ENCODE assay signal across 11 mouse cellular contexts in the genomic region with DNA sequence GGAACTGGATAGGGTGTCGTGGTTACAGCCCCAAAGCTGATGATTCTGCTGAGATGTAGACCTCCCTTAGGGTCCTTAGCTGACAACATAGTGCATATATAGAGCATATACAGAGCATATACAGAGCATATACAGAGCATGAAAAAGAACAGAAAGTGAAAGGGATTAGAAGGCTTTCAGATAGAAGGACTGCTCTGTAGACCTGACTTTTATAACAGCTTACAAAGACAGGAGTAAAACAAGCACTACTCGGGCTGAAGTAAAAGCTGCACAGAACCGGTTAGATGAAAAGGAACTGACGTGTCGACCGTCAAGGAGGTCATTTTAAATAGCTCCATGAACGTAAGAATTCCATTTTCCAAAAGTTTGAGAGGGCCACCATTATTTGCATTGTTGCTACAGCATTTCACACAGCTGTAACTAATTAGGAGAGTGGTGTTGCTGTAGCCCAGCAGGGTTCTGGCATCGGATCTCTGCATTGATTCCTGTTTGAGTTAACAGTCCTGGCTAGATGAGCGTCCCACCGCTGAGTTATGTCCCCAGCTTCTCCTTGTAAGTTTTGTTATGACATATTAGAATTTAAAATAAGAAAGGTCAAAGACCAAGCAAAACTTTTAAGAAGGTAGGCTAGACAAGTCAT. TPM values are rescaled to one million over a fixed set of nuclear protein-coding genes. Genes with fewer than 3 reads are reported as not detected.
DNase-seq lines count a peak whose midpoint lies in the region; ATAC-seq and TF ChIP-seq lines count a peak whose summit lies in the region.
"Had no signal": no experiment of that assay in that cellular context is flagged by ENCODE, and none has a peak within 500 bp of the region (broad histone marks: within the 10 kb centered on the region; RNA-seq: fewer than 3 reads in every experiment).

No protein-coding gene starts in this region.

- 46% methylated on average over 10 of the region's 10 CpGs for WGBS in hindbrain, postnatal 0 days
- 67% methylated on average over 10 of the region's 10 CpGs for WGBS in hindbrain, embryonic 11.5 days
- 47% methylated on average over 10 of the region's 10 CpGs for WGBS in embryonic facial prominence, embryonic 11.5 days
- 33% methylated on average over 10 of the region's 10 CpGs for WGBS in limb, embryonic 15.5 days

- H3K36me3 ChIP-seq in hindbrain, postnatal 0 days (ENCODE audit: insufficient read depth, low read length): peaks cover 9% of the 10 kb centered on the region; the same call in 1 of the 2 replicates
- H3K36me3 ChIP-seq in hindbrain, embryonic 11.5 days (ENCODE audit: control insufficient read depth, insufficient read depth, low read length): 0 out of 2 replicates have a peak, but pooled peaks cover 1% of the 10 kb centered on the region
- no peaks in the 10 kb centered on the region; the same call in none of the 2 replicates for H3K36me3 ChIP-seq in embryonic facial prominence, embryonic 11.5 days (replicated peaks; ENCODE audit: control insufficient read depth, insufficient read depth, low read depth, low read length)
- peaks cover 9% of the 10 kb centered on the region; the same call in 1 of the 2 replicates for H3K36me3 ChIP-seq in limb, embryonic 15.5 days

- peaks cover 7% of the 10 kb centered on the region; the same call in 1 of the 2 replicates for H3K4me1 ChIP-seq in hindbrain, postnatal 0 days (ENCODE audit: insufficient read depth, low read length)
- no peaks in the 10 kb centered on the region for H3K4me1 ChIP-seq in hindbrain, embryonic 11.5 days (replicated peaks; ENCODE audit: control insufficient read depth, insufficient read depth, low read length)
- H3K4me1 ChIP-seq in embryonic facial prominence, embryonic 11.5 days (ENCODE audit: control insufficient read depth, insufficient read depth, low read length): peaks cover 3% of the 10 kb centered on the region; the same call in 1 of the 2 replicates
- peaks cover 30% of the 10 kb centered on the region for H3K4me1 ChIP-seq in limb, embryonic 15.5 days

- TF ChIP-seq CTCF in hindbrain, postnatal 0 days (IDR thresholded peaks at IDR 0.05; ENCODE audit: low read depth): no peak

- H3K27ac ChIP-seq in hindbrain, postnatal 0 days: no peak overlapping the region
- H3K27ac ChIP-seq in hindbrain, embryonic 11.5 days (ENCODE audit: low read depth, low read length): no peak overlapping the region
- no peak overlapping the region for H3K27ac ChIP-seq in embryonic facial prominence, embryonic 11.5 days (replicated peaks; ENCODE audit: low read depth, low read length)
- peak overlapping the region; percentile 62 for H3K27ac ChIP-seq in limb, embryonic 15.5 days
- H3K27ac ChIP-seq: heart, embryonic 15.5 days had no signal

- DNase-seq in hindbrain, postnatal 0 days (ENCODE audit: low spot score): peak; percentile 20
- DNase-seq in hindbrain, embryonic 11.5 days (ENCODE audit: low spot score): no peak
- DNase-seq in Muller cell, postnatal 12 days (ENCODE audit: inconsistent ontology term): peak; percentile 70
- peak; percentile 59 for DNase-seq in embryonic facial prominence, embryonic 11.5 days (ENCODE audit: low spot score)
- DNase-seq in kidney, postnatal 4 days: no peak
- DNase-seq in thymus, postnatal 36 days: no peak
- DNase-seq: kidney, adult 18-20 months had no signal

- no peak overlapping the region for H3K4me3 ChIP-seq in hindbrain, postnatal 0 days (ENCODE audit: low read length)
- no peak overlapping the region for H3K4me3 ChIP-seq in hindbrain, embryonic 11.5 days (ENCODE audit: low read depth, low read length)
- H3K4me3 ChIP-seq in embryonic facial prominence, embryonic 11.5 days (ENCODE audit: low read depth, low read length): no peak overlapping the region
- H3K4me3 ChIP-seq in limb, embryonic 15.5 days: no peak overlapping the region
- H3K4me3 ChIP-seq: heart, embryonic 15.5 days; myocyte had no signal

- no peak overlapping the region for H3K9ac ChIP-seq in hindbrain, postnatal 0 days (replicated peaks; ENCODE audit: low read length)
- no peak overlapping the region for H3K9ac ChIP-seq in hindbrain, embryonic 11.5 days (ENCODE audit: low read depth, low read length)
- H3K9ac ChIP-seq in embryonic facial prominence, embryonic 11.5 days (replicated peaks; ENCODE audit: low read length): no peak overlapping the region
- H3K9ac ChIP-seq in limb, embryonic 15.5 days: no peak overlapping the region
- H3K9ac ChIP-seq: heart, embryonic 15.5 days had no signal

- ATAC-seq in hindbrain, postnatal 0 days: no peak
- no peak for ATAC-seq in hindbrain, embryonic 11.5 days (ENCODE audit: low FRiP score)
- ATAC-seq in embryonic facial prominence, embryonic 11.5 days (replicated peaks; ENCODE audit: insufficient number of reproducible peaks, low FRiP score, low TSS enrichment, low read depth): no peak
- no peak for ATAC-seq in limb, embryonic 15.5 days (ENCODE audit: insufficient number of reproducible peaks, low FRiP score, low TSS enrichment, low read depth)
- no peak for ATAC-seq in erythroblast, adult 5-6 weeks (replicated peaks; ENCODE audit: low FRiP score, poor library complexity, severe bottlenecking)

- H3K9me3 ChIP-seq in hindbrain, postnatal 0 days (ENCODE audit: low read length): no peaks in the 10 kb centered on the region
- no peaks in the 10 kb centered on the region for H3K9me3 ChIP-seq in hindbrain, embryonic 11.5 days (ENCODE audit: control insufficient read depth, low read length)
- H3K9me3 ChIP-seq in embryonic facial prominence, embryonic 11.5 days (replicated peaks; ENCODE audit: control insufficient read depth, low read length): no peaks in the 10 kb centered on the region
- H3K9me3 ChIP-seq in limb, embryonic 15.5 days: no peaks in the 10 kb centered on the region
- H3K9me3 ChIP-seq: heart, embryonic 15.5 days had no signal

- no peaks in the 10 kb centered on the region for H3K27me3 ChIP-seq in hindbrain, postnatal 0 days (ENCODE audit: insufficient read depth, low read length)
- no peaks in the 10 kb centered on the region for H3K27me3 ChIP-seq in hindbrain, embryonic 11.5 days (ENCODE audit: control insufficient read depth, insufficient read depth, low read length)
- H3K27me3 ChIP-seq in embryonic facial prominence, embryonic 11.5 days (ENCODE audit: control insufficient read depth, insufficient read depth, low read length): no peaks in the 10 kb centered on the region
- H3K27me3 ChIP-seq in limb, embryonic 15.5 days: no peaks in the 10 kb centered on the region
- H3K27me3 ChIP-seq: heart, embryonic 15.5 days had no signal

- no peak overlapping the region for H3K4me2 ChIP-seq in hindbrain, postnatal 0 days (ENCODE audit: low read depth, low read length)
- no peak overlapping the region for H3K4me2 ChIP-seq in hindbrain, embryonic 11.5 days (replicated peaks; ENCODE audit: low read depth, low read length)
- H3K4me2 ChIP-seq in embryonic facial prominence, embryonic 11.5 days (ENCODE audit: low read depth, low read length): no peak overlapping the region
- H3K4me2 ChIP-seq in limb, embryonic 15.5 days: no peak overlapping the region
- H3K4me2 ChIP-seq: heart, embryonic 15.5 days had no signal

RNA-seq across cellular contexts. Expression of gene Rnf145, which starts 20.6 kb away (rescaled TPM):
- total RNA-seq in hindbrain, postnatal 0 days (2014; rRNA removed): 108 and 122 TPM in 2 replicates
- polyA plus RNA-seq in hindbrain, postnatal 0 days (2015; fragmentation: Nextera tagmentation; extraction: Ambion mirVana): 91.8 and 92.9 TPM in 2 replicates
- 129 and 147 TPM in 2 replicates for polyA plus RNA-seq in hindbrain, embryonic 11.5 days (2014; fragmentation: Nextera tagmentation; extraction: Ambion mirVana)
- 102 and 104 TPM in 2 replicates for polyA plus RNA-seq in embryonic facial prominence, embryonic 11.5 days (2014; fragmentation: Nextera tagmentation; extraction: Ambion mirVana)
- 61.5 and 69.8 TPM in 2 replicates for polyA plus RNA-seq in limb, embryonic 15.5 days (2015; fragmentation: Nextera tagmentation; extraction: Ambion mirVana)
- 193 and 204 TPM in 2 replicates for total RNA-seq in erythroblast, adult 5-6 weeks (2015; ENCODE audit: low replicate concordance)
- 394 and 452 TPM in 2 replicates for total RNA-seq in erythroblast, adult 5-6 weeks (2017; ENCODE audit: low replicate concordance)

Comparison
In these comparisons a context has a peak if more than half of its experiments do, and no peak if none do; other contexts are left out.
1. DNase-seq: peak in hindbrain, postnatal 0 days (single experiment), Muller cell, postnatal 12 days (single experiment) and embryonic facial prominence, embryonic 11.5 days (single experiment); none in hindbrain, embryonic 11.5 days (single experiment), kidney, postnatal 4 days (0 of 2) and thymus, postnatal 36 days (0 of 2).